Mouse (Mus musculus): ENCODE results near the gene Tmem175. TPM values are rescaled to one million over a fixed set of nuclear protein-coding genes. Genes with fewer than 3 reads are reported as not detected.
A peak's percentile ranks its signal among the peaks of the same experiment; 100 is the strongest.

Tmem175 gene
- polyA plus RNA-seq, 1 experiment from 2014 or later = 16.5 TPM

GRCm38 (mm10) chr5:108657406-108657805 lies 27.8 kb downstream of the Tmem175 start:
- 78% methylated on average over 5 of the region's 5 CpGs for WGBS
- Histone ChIP-seq H3K36me3 (ENCODE audit: control insufficient read depth, insufficient read depth, low read length) (peaks cover 5% of the 10 kb centered on the region; the same call in 1 of the 2 replicates), H3K9me3 (ENCODE audit: control insufficient read depth, low read length) (no peaks in the 10 kb centered on the region), H3K27me3 (ENCODE audit: control insufficient read depth, insufficient read depth, low read length) (no peaks in the 10 kb centered on the region), H3K27ac (replicated peaks; ENCODE audit: low read depth, low read length) (no peak overlapping the region), H3K4me2 (ENCODE audit: low read depth, severe bottlenecking) (no peak overlapping the region), H3K9ac (ENCODE audit: low read length) (no peak overlapping the region), H3K4me3 (ENCODE audit: low read depth, low read length) (no peak overlapping the region), H3K4me1 (ENCODE audit: control insufficient read depth, insufficient read depth, low read length) (peaks cover 5% of the 10 kb centered on the region)
- ATAC-seq (ENCODE audit: insufficient number of reproducible peaks, low FRiP score, low TSS enrichment, low read depth) (no peak), DNase-seq (ENCODE audit: low spot score) (no peak)

- Histone ChIP-seq H3K4me3 (ENCODE audit: low read depth, low read length) (no peak overlapping the region), H3K9me3 (ENCODE audit: control insufficient read depth, low read length) (no peaks in the 10 kb centered on the region), H3K27ac (replicated peaks; ENCODE audit: low read depth, low read length) (no peak overlapping the region), H3K4me1 (ENCODE audit: control insufficient read depth, insufficient read depth, low read length) (peaks cover 5% of the 10 kb centered on the region), H3K4me2 (ENCODE audit: low read depth, severe bottlenecking) (no peak overlapping the region), H3K9ac (ENCODE audit: low read length) (no peak overlapping the region), H3K27me3 (ENCODE audit: control insufficient read depth, insufficient read depth, low read length) (no peaks in the 10 kb centered on the region), H3K36me3 (ENCODE audit: control insufficient read depth, insufficient read depth, low read length) (peaks cover 5% of the 10 kb centered on the region; the same call in 1 of the 2 replicates)
- WGBS = 74% methylated on average over 1 of the region's 1 CpGs
- no peak for DNase-seq (ENCODE audit: low spot score)
- no peak for ATAC-seq (ENCODE audit: insufficient number of reproducible peaks, low FRiP score, low TSS enrichment, low read depth)
These were observed 29.0 kb downstream of the Tmem175 start for GRCm38 (mm10) chr5:108658611-108659010.

- ATAC-seq (ENCODE audit: insufficient number of reproducible peaks, low FRiP score, low TSS enrichment, low read depth) (peak; percentile 69; the same call in 1 of the 2 replicates), DNase-seq (ENCODE audit: low spot score) (no peak)
- Histone ChIP-seq H3K4me2 (ENCODE audit: low read depth, severe bottlenecking) (peak within 1 kb of the TSS; percentile 73), H3K9ac (ENCODE audit: low read length) (peak within 1 kb of the TSS; percentile 88), H3K27ac (replicated peaks; ENCODE audit: low read depth, low read length) (no peak within 1 kb of the TSS), H3K27me3 (ENCODE audit: control insufficient read depth, insufficient read depth, low read length) (no peaks in the 10 kb centered on the region), H3K36me3 (ENCODE audit: control insufficient read depth, insufficient read depth, low read length) (no peaks in the 10 kb centered on the region; the same call in 1 of the 2 replicates), H3K4me1 (ENCODE audit: control insufficient read depth, insufficient read depth, low read length) (peaks cover 5% of the 10 kb centered on the region), H3K9me3 (ENCODE audit: control insufficient read depth, low read length) (no peaks in the 10 kb centered on the region), H3K4me3 (ENCODE audit: low read depth, low read length) (peak within 1 kb of the TSS; percentile 75)
- WGBS = 12% methylated on average over 24 of the region's 24 CpGs
These were observed 30.4 kb downstream of the Tmem175 start, which contains the start of gene Idua for GRCm38 (mm10) chr5:108659698-108660631. Gene Idua (plus strand): TSS chr5:108660331.

- H3K36me3 ChIP-seq (ENCODE audit: control insufficient read depth, insufficient read depth, low read length) = no peaks in the 10 kb centered on the region
- peak overlapping the region; percentile 88 for H3K9ac ChIP-seq (ENCODE audit: low read length)
- WGBS = 19% methylated on average over 36 of the region's 36 CpGs
- H3K27me3 ChIP-seq (ENCODE audit: control insufficient read depth, insufficient read depth, low read length) = no peaks in the 10 kb centered on the region
- peak; percentile 98 for ATAC-seq (ENCODE audit: insufficient number of reproducible peaks, low FRiP score, low TSS enrichment, low read depth)
- peak overlapping the region; percentile 75 for H3K4me3 ChIP-seq (ENCODE audit: low read depth, low read length)
- no peaks in the 10 kb centered on the region for H3K9me3 ChIP-seq (ENCODE audit: control insufficient read depth, low read length)
- H3K4me1 ChIP-seq (ENCODE audit: control insufficient read depth, insufficient read depth, low read length) = peaks cover 5% of the 10 kb centered on the region
- peak overlapping the region; percentile 73 for H3K4me2 ChIP-seq (ENCODE audit: low read depth, severe bottlenecking)
- no peak overlapping the region for H3K27ac ChIP-seq (replicated peaks; ENCODE audit: low read depth, low read length)
- DNase-seq (ENCODE audit: low spot score) = peak; percentile 91
These were observed 31.2 kb downstream of the Tmem175 start for GRCm38 (mm10) chr5:108660632-108661268.

- WGBS = 85% methylated on average over 4 of the region's 4 CpGs
- H3K9me3 ChIP-seq (ENCODE audit: control insufficient read depth, low read length) = no peaks in the 10 kb centered on the region
- H3K27me3 ChIP-seq (ENCODE audit: control insufficient read depth, insufficient read depth, low read length) = no peaks in the 10 kb centered on the region
- no peak for DNase-seq (ENCODE audit: low spot score)
- H3K4me1 ChIP-seq (ENCODE audit: control insufficient read depth, insufficient read depth, low read length) = peaks cover 5% of the 10 kb centered on the region
- no peak overlapping the region for H3K4me3 ChIP-seq (ENCODE audit: low read depth, low read length)
- no peaks in the 10 kb centered on the region for H3K36me3 ChIP-seq (ENCODE audit: control insufficient read depth, insufficient read depth, low read length)
- no peak overlapping the region for H3K27ac ChIP-seq (replicated peaks; ENCODE audit: low read depth, low read length)
- ATAC-seq (ENCODE audit: insufficient number of reproducible peaks, low FRiP score, low TSS enrichment, low read depth) = no peak
- no peak overlapping the region for H3K4me2 ChIP-seq (ENCODE audit: low read depth, severe bottlenecking)
- H3K9ac ChIP-seq (ENCODE audit: low read length) = no peak overlapping the region
These were observed 33.2 kb downstream of the Tmem175 start for GRCm38 (mm10) chr5:108662772-108663171.

GRCm38 (mm10) chr5:108665066-108665465 lies 35.5 kb downstream of the Tmem175 start:
- Histone ChIP-seq H3K9ac (ENCODE audit: low read length) (no peak overlapping the region), H3K4me2 (ENCODE audit: low read depth, severe bottlenecking) (no peak overlapping the region), H3K36me3 (ENCODE audit: control insufficient read depth, insufficient read depth, low read length) (no peaks in the 10 kb centered on the region), H3K4me1 (ENCODE audit: control insufficient read depth, insufficient read depth, low read length) (peaks cover 4% of the 10 kb centered on the region; the same call in 1 of the 2 replicates), H3K9me3 (ENCODE audit: control insufficient read depth, low read length) (no peaks in the 10 kb centered on the region), H3K27me3 (ENCODE audit: control insufficient read depth, insufficient read depth, low read length) (no peaks in the 10 kb centered on the region), H3K27ac (replicated peaks; ENCODE audit: low read depth, low read length) (no peak overlapping the region), H3K4me3 (ENCODE audit: low read depth, low read length) (no peak overlapping the region)
- WGBS = 41% methylated on average over 3 of the region's 3 CpGs
- no peak for DNase-seq (ENCODE audit: low spot score)
- no peak for ATAC-seq (ENCODE audit: insufficient number of reproducible peaks, low FRiP score, low TSS enrichment, low read depth)

GRCm38 (mm10) chr5:108667370-108667769 lies 37.8 kb downstream of the Tmem175 start:
- no peak for DNase-seq (ENCODE audit: low spot score)
- Histone ChIP-seq H3K36me3 (ENCODE audit: control insufficient read depth, insufficient read depth, low read length) (peaks cover 4% of the 10 kb centered on the region; the same call in 1 of the 2 replicates), H3K27me3 (ENCODE audit: control insufficient read depth, insufficient read depth, low read length) (no peaks in the 10 kb centered on the region), H3K4me2 (ENCODE audit: low read depth, severe bottlenecking) (no peak overlapping the region), H3K9ac (ENCODE audit: low read length) (no peak overlapping the region), H3K4me1 (ENCODE audit: control insufficient read depth, insufficient read depth, low read length) (peaks cover 4% of the 10 kb centered on the region; the same call in 1 of the 2 replicates), H3K9me3 (ENCODE audit: control insufficient read depth, low read length) (no peaks in the 10 kb centered on the region), H3K4me3 (ENCODE audit: low read depth, low read length) (no peak overlapping the region), H3K27ac (replicated peaks; ENCODE audit: low read depth, low read length) (no peak overlapping the region)
- WGBS = 84% methylated on average over 2 of the region's 2 CpGs
- no peak for ATAC-seq (ENCODE audit: insufficient number of reproducible peaks, low FRiP score, low TSS enrichment, low read depth)

GRCm38 (mm10) chr5:108668387-108668932 lies 38.9 kb downstream of the Tmem175 start:
- WGBS = 22% methylated on average over 3 of the region's 3 CpGs
- no peak for DNase-seq (ENCODE audit: low spot score)
- H3K9me3 ChIP-seq (ENCODE audit: control insufficient read depth, low read length) = no peaks in the 10 kb centered on the region
- peaks cover 4% of the 10 kb centered on the region; the same call in 1 of the 2 replicates for H3K4me1 ChIP-seq (ENCODE audit: control insufficient read depth, insufficient read depth, low read length)
- H3K4me3 ChIP-seq (ENCODE audit: low read depth, low read length) = peak overlapping the region; percentile 47
- no peak overlapping the region; the same call in 1 of the 2 replicates for H3K27ac ChIP-seq (replicated peaks; ENCODE audit: low read depth, low read length)
- H3K9ac ChIP-seq (ENCODE audit: low read length) = peak overlapping the region; percentile 76
- peaks cover 5% of the 10 kb centered on the region; the same call in 1 of the 2 replicates for H3K36me3 ChIP-seq (ENCODE audit: control insufficient read depth, insufficient read depth, low read length)
- peak overlapping the region; percentile 70 for H3K4me2 ChIP-seq (ENCODE audit: low read depth, severe bottlenecking)
- no peaks in the 10 kb centered on the region for H3K27me3 ChIP-seq (ENCODE audit: control insufficient read depth, insufficient read depth, low read length)
- ATAC-seq (ENCODE audit: insufficient number of reproducible peaks, low FRiP score, low TSS enrichment, low read depth) = no peak
